Mouse (Mus musculus): ENCODE measurements around the gene Itgb2.

Gene Itgb2

GRCm38 (mm10) chr10:77530140-77530539 is at the start of gene Itgb2:
Itgb2 (plus strand) TSS chr10:77530252.
- no peak for DNase-seq

DNA sequence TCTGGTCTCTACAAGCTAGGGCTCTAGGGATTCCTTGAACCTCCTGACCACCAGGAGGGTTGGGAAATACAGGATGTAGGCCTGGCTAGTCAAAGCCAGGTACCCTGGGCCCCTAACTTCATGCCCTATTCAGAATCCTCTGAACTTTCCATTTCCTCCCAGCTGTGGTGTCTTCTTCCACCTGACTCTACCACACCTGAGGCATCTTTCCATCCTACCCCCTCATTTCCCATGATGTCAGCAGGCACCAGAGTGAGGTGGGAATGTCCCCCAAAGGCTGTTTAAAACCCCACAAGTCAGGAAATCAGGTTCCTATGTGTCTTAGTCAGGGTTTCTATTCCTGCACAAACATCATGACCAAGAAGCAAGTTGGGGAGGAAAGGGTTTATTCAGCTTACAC is 48.2 kb upstream of the Itgb2 start:
- DNase-seq: no peak

DNA sequence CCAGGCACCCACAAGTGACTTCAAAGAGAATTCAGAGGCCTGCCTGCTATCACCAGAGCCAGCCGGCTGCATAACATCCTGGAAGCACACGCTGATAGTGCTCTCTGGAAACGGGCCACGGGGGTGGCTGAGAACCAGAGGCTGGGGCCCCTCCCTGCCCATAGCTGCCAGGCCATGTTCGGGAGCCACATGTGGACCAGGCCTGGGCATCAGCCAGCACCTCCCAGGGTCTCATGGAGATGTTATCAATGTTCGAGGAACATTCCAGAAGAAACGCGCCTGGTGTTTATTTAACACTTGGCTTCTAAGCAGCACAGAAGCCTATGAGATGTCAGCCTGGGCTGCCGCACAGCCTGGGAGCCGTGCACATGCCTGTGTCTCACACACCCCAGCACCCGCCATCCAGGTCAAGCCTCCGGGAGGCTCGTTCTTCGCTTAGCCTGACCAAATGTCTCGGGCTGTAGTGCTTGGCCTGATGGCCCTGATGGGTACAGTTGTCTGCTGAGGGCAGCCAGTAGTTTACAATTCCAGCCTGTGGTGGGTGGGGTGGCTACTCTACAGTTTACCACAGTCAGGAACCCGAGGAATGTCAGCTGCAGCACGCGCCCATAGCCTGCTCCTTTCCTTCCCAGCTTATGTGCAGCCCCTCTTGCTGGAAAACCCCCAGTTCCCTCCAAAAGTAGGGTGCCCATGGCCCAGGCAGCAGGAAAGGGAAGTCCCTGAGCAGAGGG is 45.7 kb upstream of the Itgb2 start:
- peak; percentile 69 for DNase-seq

DNA sequence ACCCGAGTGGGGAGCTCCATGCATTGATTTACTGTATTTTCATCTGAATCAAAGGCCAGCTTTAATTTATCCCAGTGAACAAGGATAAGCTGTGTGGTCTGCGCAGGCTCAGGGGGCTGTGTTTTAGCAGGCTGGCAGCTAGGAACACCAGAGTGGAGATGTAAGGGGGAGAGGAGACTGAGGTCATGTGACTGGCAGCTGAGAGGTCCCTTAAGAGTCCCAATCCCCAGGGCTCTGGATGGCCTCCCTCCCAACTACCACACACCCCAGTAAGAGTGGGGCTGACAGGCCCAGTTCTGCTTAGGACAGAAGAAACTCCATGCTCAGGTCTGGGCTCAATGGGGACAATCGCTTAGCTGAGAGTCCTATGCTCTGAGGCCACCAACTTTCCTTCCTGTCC is 44.3 kb upstream of the Itgb2 start:
- DNase-seq: no peak

- DNase-seq: no peak
Measured at GRCm38 (mm10) chr10:77488168-77488567, 41.9 kb upstream of the Itgb2 start.

DNA sequence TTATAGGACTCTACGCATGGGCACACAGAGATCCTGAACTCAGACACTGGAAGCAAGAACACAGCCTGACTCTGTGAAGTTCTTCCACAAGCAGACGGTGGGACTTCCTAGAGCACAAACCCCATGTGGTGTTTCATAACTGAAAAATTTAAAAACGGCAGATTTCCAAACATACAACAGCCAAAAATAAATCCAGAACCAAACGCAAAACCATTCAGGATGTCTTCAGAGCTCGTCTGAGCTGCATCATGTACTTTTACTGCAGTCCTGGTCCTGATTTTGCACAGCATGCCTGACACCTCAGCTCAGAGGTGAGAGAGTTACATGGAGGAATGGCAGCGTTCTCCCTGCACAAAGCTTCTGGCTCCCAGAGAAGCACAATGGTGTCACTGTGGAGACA is 38.5 kb upstream of the Itgb2 start:
- no peak for DNase-seq

DNA sequence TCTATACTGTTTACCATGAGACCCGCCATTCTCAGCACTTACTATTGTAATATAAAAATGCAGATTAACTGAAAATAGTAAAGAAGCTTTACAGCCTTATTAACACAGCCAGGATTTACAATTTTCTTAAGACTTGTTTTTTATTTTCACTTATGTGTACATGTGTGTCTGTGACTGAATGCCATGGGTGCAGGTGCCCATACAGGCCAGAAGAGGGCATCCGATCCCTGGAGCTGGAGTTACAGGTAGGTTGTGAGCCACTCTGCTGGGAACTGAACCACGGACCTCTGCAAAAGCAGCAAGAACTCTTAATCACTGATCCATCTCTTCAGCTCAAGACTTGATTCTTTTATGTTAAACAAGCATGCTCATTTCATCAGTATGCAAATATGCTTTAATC is 37.2 kb upstream of the Itgb2 start:
- DNase-seq: no peak

- no peak for DNase-seq
Measured at GRCm38 (mm10) chr10:77497185-77497584, 32.9 kb upstream of the Itgb2 start.

- no peak for DNase-seq
Measured at GRCm38 (mm10) chr10:77498254-77498653, 31.8 kb upstream of the Itgb2 start.

GRCm38 (mm10) chr10:77500636-77501035 is 29.4 kb upstream of the Itgb2 start:
- DNase-seq: no peak

DNA sequence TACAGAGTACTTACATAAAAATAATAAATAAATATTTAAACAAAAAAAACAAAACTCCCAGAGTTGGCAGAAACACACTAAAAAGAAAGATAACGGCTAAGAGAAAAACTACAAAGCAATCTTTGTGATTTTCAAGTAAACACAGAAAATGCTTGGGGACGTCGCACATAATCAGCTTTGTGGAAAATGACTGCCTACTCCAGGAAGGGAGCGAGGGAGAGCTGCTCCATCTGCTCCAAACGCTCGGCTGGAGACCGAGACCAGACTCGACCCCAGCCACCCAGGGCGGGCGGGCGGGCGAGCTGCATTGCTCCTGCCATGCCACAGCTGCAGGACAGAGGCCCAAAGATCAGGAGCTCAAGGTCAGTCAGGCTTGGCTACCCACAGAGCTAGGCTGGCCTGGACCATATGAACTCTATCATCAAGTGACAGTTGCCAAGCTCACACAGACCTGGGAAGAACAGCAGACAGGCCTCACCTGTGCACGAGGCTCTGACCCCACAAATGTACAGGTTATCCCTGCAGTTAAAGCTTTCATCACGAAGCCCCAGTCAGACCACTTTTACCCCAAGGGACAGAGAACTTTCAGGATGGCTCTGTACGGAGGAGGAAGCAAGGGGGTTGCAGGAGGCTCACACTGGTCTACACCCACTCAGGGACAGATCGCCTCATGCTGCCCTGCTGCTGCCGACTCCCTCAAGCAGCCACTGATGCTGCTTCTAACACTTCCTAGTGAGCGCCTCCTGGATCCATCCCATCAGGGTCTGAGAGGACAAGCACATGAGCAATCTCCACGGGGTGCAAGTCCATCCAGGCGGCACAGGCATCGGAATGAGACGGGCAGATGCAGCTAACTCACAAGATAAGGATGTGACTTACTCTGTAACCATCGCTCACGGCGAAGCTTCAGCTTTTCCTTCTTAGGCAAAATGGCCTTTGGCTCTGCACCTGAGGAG is 26.8 kb upstream of the Itgb2 start:
- DNase-seq: no peak

DNA sequence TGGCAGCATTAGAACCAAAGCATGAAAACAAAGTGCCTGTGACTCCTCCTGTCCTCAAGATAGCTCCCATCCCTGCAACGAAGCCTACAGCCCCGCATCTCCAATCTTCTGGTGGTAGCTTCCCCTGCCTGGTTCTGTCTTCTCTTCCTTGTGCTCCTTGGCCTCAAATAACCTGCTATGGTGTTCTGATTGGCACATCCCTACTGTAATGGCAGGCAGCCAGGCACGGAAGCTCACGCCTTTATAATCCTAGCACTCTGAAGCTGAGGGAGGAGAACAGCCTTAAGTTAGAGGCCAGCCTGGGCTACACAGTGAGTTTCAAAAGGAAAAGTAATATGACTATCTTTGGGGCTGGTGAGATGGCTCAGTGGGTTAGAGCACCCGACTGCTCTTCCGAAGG is 25.9 kb upstream of the Itgb2 start:
- DNase-seq: peak; percentile 50

DNA sequence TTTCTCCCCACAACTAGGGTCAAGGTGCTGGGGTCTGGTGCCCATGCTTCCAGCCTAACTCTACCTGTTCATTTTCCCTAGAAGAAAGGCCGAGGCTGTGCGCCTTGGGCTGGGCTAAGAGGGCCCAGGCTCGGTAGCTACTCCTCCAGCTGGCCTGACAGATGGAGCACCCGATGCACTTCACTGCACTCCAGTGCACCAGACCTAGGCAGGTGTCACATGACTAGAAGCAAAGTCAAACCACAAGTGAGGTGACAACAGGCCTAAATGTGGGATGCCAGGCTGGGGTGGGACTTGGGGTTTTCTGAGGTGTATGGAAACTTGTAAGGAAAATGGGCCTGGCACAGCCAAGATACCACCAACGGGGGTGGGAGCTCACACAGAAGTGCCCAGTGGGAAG is 23.5 kb upstream of the Itgb2 start:
- DNase-seq: peak; percentile 67

DNA sequence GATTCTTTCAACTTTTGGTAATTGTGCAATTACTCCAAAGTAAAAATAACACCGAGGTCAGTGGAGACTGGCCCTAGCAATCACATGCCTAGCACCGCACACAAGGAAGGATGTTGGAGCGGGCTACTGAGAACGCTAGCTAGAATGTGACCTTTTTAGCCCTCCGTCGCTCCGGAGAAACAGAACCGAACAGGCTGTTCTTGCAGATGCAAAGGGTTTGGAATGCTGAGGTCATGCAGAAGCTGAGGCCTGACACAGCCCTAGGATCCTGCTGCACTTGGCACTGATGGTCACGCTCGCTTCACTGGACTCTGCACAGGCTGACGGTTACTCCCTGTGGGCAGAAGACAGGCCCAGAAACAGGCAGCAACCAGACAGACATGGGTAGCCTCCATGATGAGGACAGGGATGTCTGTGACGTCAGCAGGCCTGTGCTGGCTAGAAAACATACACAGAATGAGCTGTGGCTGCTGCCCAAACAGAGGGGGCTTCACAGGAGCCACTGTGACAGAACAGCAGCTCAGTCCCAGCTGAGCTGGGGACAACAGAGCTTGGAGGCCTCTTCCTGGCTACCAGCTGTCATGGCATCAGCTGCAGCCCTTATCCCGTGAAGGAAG is 23.0 kb upstream of the Itgb2 start:
- peak; percentile 84 for DNase-seq

GRCm38 (mm10) chr10:77507779-77508178 is 22.3 kb upstream of the Itgb2 start:
- DNase-seq: no peak

- no peak for DNase-seq
Measured at GRCm38 (mm10) chr10:77508744-77509143, 21.3 kb upstream of the Itgb2 start.

GRCm38 (mm10) chr10:77509403-77510187 is 20.5 kb upstream of the Itgb2 start:
- peak; percentile 89 for DNase-seq

DNA sequence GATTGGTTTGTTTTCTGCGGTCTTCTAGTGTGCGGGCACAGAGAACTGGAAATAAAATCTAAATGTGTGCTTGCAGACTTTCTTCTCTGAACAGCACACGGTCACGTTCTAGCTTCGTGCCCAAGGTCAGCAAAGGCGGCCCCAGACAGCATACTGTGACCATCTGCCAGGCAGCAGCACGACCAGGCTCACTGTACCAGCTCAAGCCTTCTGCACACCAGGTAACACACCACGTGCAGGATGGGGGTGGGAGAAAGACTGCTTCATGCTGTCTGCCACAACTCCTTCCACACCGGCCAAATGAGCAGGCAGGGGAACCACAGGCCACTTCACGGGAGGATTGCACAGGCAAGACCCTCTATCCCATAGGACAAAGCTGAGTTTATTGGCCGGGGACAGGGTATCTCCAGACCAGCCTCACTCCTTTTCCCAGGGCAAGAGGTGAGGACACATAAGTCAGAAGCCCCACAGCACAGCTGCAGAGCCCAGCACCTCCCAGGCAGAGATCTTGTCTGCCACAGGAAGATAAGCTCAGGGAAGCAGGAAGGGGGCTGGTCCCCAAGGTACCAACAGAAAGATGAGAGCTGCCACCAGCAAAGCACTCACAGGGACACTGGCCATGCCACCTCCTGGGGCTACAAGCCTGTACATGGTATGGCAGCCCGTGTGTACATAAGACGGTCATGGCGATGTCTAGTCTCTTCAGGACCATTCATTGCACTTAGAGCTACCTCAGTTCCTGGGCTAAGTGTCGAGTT is 19.6 kb upstream of the Itgb2 start:
- DNase-seq: peak; percentile 34

- DNase-seq: peak; percentile 95
Measured at GRCm38 (mm10) chr10:77515385-77516348, 14.4 kb upstream of the Itgb2 start, which contains the start of gene Fam207a. Fam207a (minus strand) TSS chr10:77515785.

- peak; percentile 44 for DNase-seq
Measured at GRCm38 (mm10) chr10:77516379-77516951, 13.6 kb upstream of the Itgb2 start.
